12 mouse cellular contexts compared by ENCODE assay signal in genomic region chr6:52176391-52176790, GRCm38 (mm10). TPM values are rescaled to one million over a fixed set of nuclear protein-coding genes. Genes with fewer than 3 reads are reported as not detected.
DNase-seq lines count a peak whose midpoint lies in the region; ATAC-seq and TF ChIP-seq lines count a peak whose summit lies in the region.
"Had no signal": no experiment of that assay in that cellular context is flagged by ENCODE, and none has a peak within 500 bp of the region (broad histone marks: within the 10 kb centered on the region; RNA-seq: fewer than 3 reads in every experiment).

No protein-coding gene starts in this region.

- no peak overlapping the region for H3K9ac ChIP-seq in heart, embryonic 15.5 days
- H3K9ac ChIP-seq in hindbrain, embryonic 11.5 days (ENCODE audit: low read depth, low read length), result peak overlapping the region; percentile 97
- H3K9ac ChIP-seq in kidney, embryonic 15.5 days, result peak overlapping the region; percentile 78
- H3K9ac ChIP-seq in neural tube, embryonic 12.5 days, result peak overlapping the region; percentile 93
- no peak overlapping the region for H3K9ac ChIP-seq in forebrain, embryonic 13.5 days
- no peak overlapping the region for H3K9ac ChIP-seq in forebrain, postnatal 0 days
- H3K9ac ChIP-seq: midbrain, embryonic 12.5 days had no signal

- H3K27ac ChIP-seq in heart, embryonic 15.5 days, result peak overlapping the region; percentile 68
- peak overlapping the region; percentile 99 for H3K27ac ChIP-seq in hindbrain, embryonic 11.5 days (ENCODE audit: low read depth, low read length)
- H3K27ac ChIP-seq in kidney, embryonic 15.5 days, result peak overlapping the region; percentile 98
- H3K27ac ChIP-seq in neural tube, embryonic 12.5 days, result peak overlapping the region; percentile 100
- no peak overlapping the region for H3K27ac ChIP-seq in forebrain, embryonic 13.5 days
- H3K27ac ChIP-seq in forebrain, postnatal 0 days (ENCODE audit: low read depth, low read length), result no peak overlapping the region
- H3K27ac ChIP-seq: midbrain, embryonic 12.5 days had no signal

- no peak for ATAC-seq in heart, embryonic 15.5 days (replicated peaks; ENCODE audit: insufficient number of reproducible peaks, insufficient read depth, low FRiP score, low read depth)
- no peak; the same call in 1 of the 2 replicates for ATAC-seq in hindbrain, embryonic 11.5 days (ENCODE audit: low FRiP score)
- no peak for ATAC-seq in kidney, embryonic 15.5 days (replicated peaks; ENCODE audit: low FRiP score)
- no peak for ATAC-seq in neural tube, embryonic 12.5 days (ENCODE audit: low FRiP score, low read depth)
- no peak for ATAC-seq in forebrain, embryonic 13.5 days
- ATAC-seq in forebrain, postnatal 0 days, result no peak

- peaks cover 11% of the 10 kb centered on the region for H3K4me1 ChIP-seq in heart, embryonic 15.5 days (replicated peaks)
- H3K4me1 ChIP-seq in hindbrain, embryonic 11.5 days (replicated peaks; ENCODE audit: control insufficient read depth, insufficient read depth, low read length), result 0 out of 2 replicates have a peak, but pooled peaks cover 3% of the 10 kb centered on the region
- peaks cover 87% of the 10 kb centered on the region for H3K4me1 ChIP-seq in kidney, embryonic 15.5 days
- peaks cover 83% of the 10 kb centered on the region for H3K4me1 ChIP-seq in neural tube, embryonic 12.5 days
- peaks cover 7% of the 10 kb centered on the region; the same call in 1 of the 2 replicates for H3K4me1 ChIP-seq in forebrain, embryonic 13.5 days
- H3K4me1 ChIP-seq in forebrain, postnatal 0 days (ENCODE audit: insufficient read depth), result no peaks in the 10 kb centered on the region

- peaks cover 99% of the 10 kb centered on the region for H3K27me3 ChIP-seq in heart, embryonic 15.5 days
- H3K27me3 ChIP-seq in hindbrain, embryonic 11.5 days (ENCODE audit: control insufficient read depth, insufficient read depth, low read length), result peaks cover 65% of the 10 kb centered on the region
- no peaks in the 10 kb centered on the region for H3K27me3 ChIP-seq in kidney, embryonic 15.5 days
- no peaks in the 10 kb centered on the region for H3K27me3 ChIP-seq in neural tube, embryonic 12.5 days (replicated peaks)
- peaks cover 99% of the 10 kb centered on the region for H3K27me3 ChIP-seq in forebrain, embryonic 13.5 days
- H3K27me3 ChIP-seq in forebrain, postnatal 0 days (ENCODE audit: insufficient read depth, low read length), result peaks cover 95% of the 10 kb centered on the region

- 2% methylated on average over 6 of the region's 6 CpGs for WGBS in heart, embryonic 15.5 days
- WGBS in hindbrain, embryonic 11.5 days, result under 1% methylated on average over 6 of the region's 6 CpGs
- WGBS in kidney, embryonic 15.5 days, result 2% methylated on average over 6 of the region's 6 CpGs
- under 1% methylated on average over 6 of the region's 6 CpGs for WGBS in neural tube, embryonic 12.5 days
- WGBS in forebrain, embryonic 13.5 days, result 1% methylated on average over 6 of the region's 6 CpGs
- 2% methylated on average over 6 of the region's 6 CpGs for WGBS in forebrain, postnatal 0 days

- H3K4me3 ChIP-seq in heart, embryonic 15.5 days, result peak overlapping the region; percentile 51
- peak overlapping the region; percentile 76 for H3K4me3 ChIP-seq in hindbrain, embryonic 11.5 days (ENCODE audit: low read depth, low read length)
- peak overlapping the region; percentile 62 for H3K4me3 ChIP-seq in kidney, embryonic 15.5 days (replicated peaks)
- H3K4me3 ChIP-seq in neural tube, embryonic 12.5 days, result peak overlapping the region; percentile 78
- no peak overlapping the region for H3K4me3 ChIP-seq in forebrain, embryonic 13.5 days
- H3K4me3 ChIP-seq in forebrain, postnatal 0 days (ENCODE audit: low read depth, low read length), result no peak overlapping the region

- H3K9me3 ChIP-seq in heart, embryonic 15.5 days (replicated peaks), result no peaks in the 10 kb centered on the region
- H3K9me3 ChIP-seq in hindbrain, embryonic 11.5 days (ENCODE audit: control insufficient read depth, low read length), result no peaks in the 10 kb centered on the region
- no peaks in the 10 kb centered on the region for H3K9me3 ChIP-seq in kidney, embryonic 15.5 days (replicated peaks)
- H3K9me3 ChIP-seq in neural tube, embryonic 12.5 days, result no peaks in the 10 kb centered on the region
- H3K9me3 ChIP-seq in forebrain, embryonic 13.5 days (replicated peaks), result no peaks in the 10 kb centered on the region
- H3K9me3 ChIP-seq in forebrain, postnatal 0 days (ENCODE audit: low read length), result no peaks in the 10 kb centered on the region
- H3K9me3 ChIP-seq: midbrain, embryonic 12.5 days had no signal

- TF ChIP-seq CTCF in forebrain, postnatal 0 days (IDR thresholded peaks at IDR 0.05; ENCODE audit: low read depth), result no peak

- peak overlapping the region; percentile 37 for H3K4me2 ChIP-seq in heart, embryonic 15.5 days
- H3K4me2 ChIP-seq in hindbrain, embryonic 11.5 days (replicated peaks; ENCODE audit: low read depth, low read length), result peak overlapping the region; percentile 55
- H3K4me2 ChIP-seq in kidney, embryonic 15.5 days, result peak overlapping the region; percentile 67
- peak overlapping the region; percentile 99 for H3K4me2 ChIP-seq in neural tube, embryonic 12.5 days (replicated peaks)
- H3K4me2 ChIP-seq in forebrain, embryonic 13.5 days, result no peak overlapping the region
- H3K4me2 ChIP-seq in forebrain, postnatal 0 days (ENCODE audit: low read depth), result no peak overlapping the region
- H3K4me2 ChIP-seq: midbrain, embryonic 12.5 days had no signal

- no peak for DNase-seq in heart, adult 9 months (ENCODE audit: low spot score in 2 of 2)
- peak; percentile 73 for DNase-seq in hindbrain, embryonic 11.5 days (ENCODE audit: low spot score)
- no peak for DNase-seq in urinary bladder, postnatal 10 days (ENCODE audit: low spot score)
- DNase-seq in forebrain, postnatal 0 days, result no peak
- DNase-seq: right cerebral cortex, postnatal 14 days had no signal

- no peaks in the 10 kb centered on the region for H3K36me3 ChIP-seq in heart, embryonic 15.5 days
- H3K36me3 ChIP-seq in hindbrain, embryonic 11.5 days (ENCODE audit: control insufficient read depth, insufficient read depth, low read length), result no peaks in the 10 kb centered on the region
- H3K36me3 ChIP-seq in kidney, embryonic 15.5 days, result no peaks in the 10 kb centered on the region
- peaks cover 13% of the 10 kb centered on the region; the same call in 1 of the 2 replicates for H3K36me3 ChIP-seq in neural tube, embryonic 12.5 days
- H3K36me3 ChIP-seq in forebrain, embryonic 13.5 days (ENCODE audit: poor library complexity, severe bottlenecking), result no peaks in the 10 kb centered on the region
- no peaks in the 10 kb centered on the region for H3K36me3 ChIP-seq in forebrain, postnatal 0 days (ENCODE audit: insufficient read depth)
- H3K36me3 ChIP-seq: midbrain, embryonic 12.5 days had no signal

RNA-seq across cellular contexts. Expression of gene 5730596B20Rik, which starts 0.9 kb away (rescaled TPM):
- 0.33 and 0.68 TPM in 2 replicates for polyA plus RNA-seq in heart, embryonic 15.5 days (2015; fragmentation: Nextera tagmentation; extraction: Ambion mirVana)
- polyA plus RNA-seq in hindbrain, embryonic 11.5 days (2014; fragmentation: Nextera tagmentation; extraction: Ambion mirVana), result 4.9 and 5.4 TPM in 2 replicates
- 2.1 and 2.4 TPM in 2 replicates for polyA plus RNA-seq in kidney, embryonic 15.5 days (2015; fragmentation: Nextera tagmentation; extraction: Ambion mirVana)
- polyA plus RNA-seq in neural tube, embryonic 12.5 days (2016; fragmentation: Nextera tagmentation; extraction: Ambion mirVana), result 6.4 and 7.0 TPM in 2 replicates
- polyA plus RNA-seq in forebrain, embryonic 13.5 days (2015; fragmentation: Nextera tagmentation; extraction: Ambion mirVana), result not detected in 2 replicates
- not detected in 2 replicates for total RNA-seq in forebrain, postnatal 0 days (2014; rRNA removed)
- not detected in 2 replicates for polyA plus RNA-seq in forebrain, postnatal 0 days (2015; fragmentation: Nextera tagmentation; extraction: Ambion mirVana)
- total RNA-seq: common myeloid progenitor, adult 5-6 weeks; layer of hippocampus, postnatal 25 days had no signal
- polyA plus RNA-seq: midbrain, embryonic 12.5 days had no signal

RNA-seq across cellular contexts. Expression of gene Hoxa2, which starts 11.8 kb away (rescaled TPM):
- 1.2 and 3.1 TPM in 2 replicates for polyA plus RNA-seq in heart, embryonic 15.5 days (2015; fragmentation: Nextera tagmentation; extraction: Ambion mirVana)
- 63.7 and 68.1 TPM in 2 replicates for polyA plus RNA-seq in hindbrain, embryonic 11.5 days (2014; fragmentation: Nextera tagmentation; extraction: Ambion mirVana)
- 2.2 and 3.6 TPM in 2 replicates for polyA plus RNA-seq in kidney, embryonic 15.5 days (2015; fragmentation: Nextera tagmentation; extraction: Ambion mirVana)
- polyA plus RNA-seq in neural tube, embryonic 12.5 days (2016; fragmentation: Nextera tagmentation; extraction: Ambion mirVana), result 25.6 and 34.2 TPM in 2 replicates
- polyA plus RNA-seq in forebrain, embryonic 13.5 days (2015; fragmentation: Nextera tagmentation; extraction: Ambion mirVana), result not detected in 2 replicates
- total RNA-seq in forebrain, postnatal 0 days (2014; rRNA removed), result not detected in 2 replicates
- not detected in 2 replicates for polyA plus RNA-seq in forebrain, postnatal 0 days (2015; fragmentation: Nextera tagmentation; extraction: Ambion mirVana)
- total RNA-seq: common myeloid progenitor, adult 5-6 weeks; layer of hippocampus, postnatal 25 days had no signal

RNA-seq across cellular contexts. Expression of gene Hoxa4, which starts 15.2 kb away (rescaled TPM):
- polyA plus RNA-seq in heart, embryonic 15.5 days (2015; fragmentation: Nextera tagmentation; extraction: Ambion mirVana), result 0.43 and 0.77 TPM in 2 replicates
- polyA plus RNA-seq in hindbrain, embryonic 11.5 days (2014; fragmentation: Nextera tagmentation; extraction: Ambion mirVana), result 11.9 and 12.8 TPM in 2 replicates
- polyA plus RNA-seq in kidney, embryonic 15.5 days (2015; fragmentation: Nextera tagmentation; extraction: Ambion mirVana), result 1.5 and 1.8 TPM in 2 replicates
- 7.1 and 9.7 TPM in 2 replicates for polyA plus RNA-seq in neural tube, embryonic 12.5 days (2016; fragmentation: Nextera tagmentation; extraction: Ambion mirVana)
- polyA plus RNA-seq in forebrain, embryonic 13.5 days (2015; fragmentation: Nextera tagmentation; extraction: Ambion mirVana), result not detected in 2 replicates
- not detected in 2 replicates for total RNA-seq in forebrain, postnatal 0 days (2014; rRNA removed)
- not detected in 2 replicates for polyA plus RNA-seq in forebrain, postnatal 0 days (2015; fragmentation: Nextera tagmentation; extraction: Ambion mirVana)
- total RNA-seq: layer of hippocampus, postnatal 25 days had no signal
- polyA plus RNA-seq: midbrain, embryonic 12.5 days had no signal

RNA-seq across cellular contexts. Expression of gene Hoxa1, which starts 18.3 kb away (rescaled TPM):
- 0.59 and 1.1 TPM in 2 replicates for polyA plus RNA-seq in heart, embryonic 15.5 days (2015; fragmentation: Nextera tagmentation; extraction: Ambion mirVana)
- polyA plus RNA-seq in hindbrain, embryonic 11.5 days (2014; fragmentation: Nextera tagmentation; extraction: Ambion mirVana), result 4.0 and 4.1 TPM in 2 replicates
- 0.64 and 0.81 TPM in 2 replicates for polyA plus RNA-seq in kidney, embryonic 15.5 days (2015; fragmentation: Nextera tagmentation; extraction: Ambion mirVana)
- 4.7 and 5.0 TPM in 2 replicates for polyA plus RNA-seq in neural tube, embryonic 12.5 days (2016; fragmentation: Nextera tagmentation; extraction: Ambion mirVana)
- not detected in 2 replicates for polyA plus RNA-seq in forebrain, embryonic 13.5 days (2015; fragmentation: Nextera tagmentation; extraction: Ambion mirVana)
- total RNA-seq in forebrain, postnatal 0 days (2014; rRNA removed), result 0.10 TPM in 1 of 2 replicates, not detected in the other
- not detected in 2 replicates for polyA plus RNA-seq in forebrain, postnatal 0 days (2015; fragmentation: Nextera tagmentation; extraction: Ambion mirVana)
- total RNA-seq: common myeloid progenitor, adult 5-6 weeks; layer of hippocampus, postnatal 25 days had no signal

RNA-seq across cellular contexts. Expression of gene Hoxa5, which starts 28.0 kb away (rescaled TPM):
- polyA plus RNA-seq in heart, embryonic 15.5 days (2015; fragmentation: Nextera tagmentation; extraction: Ambion mirVana), result 2.3 and 6.3 TPM in 2 replicates
- 23.8 and 39.3 TPM in 2 replicates for polyA plus RNA-seq in hindbrain, embryonic 11.5 days (2014; fragmentation: Nextera tagmentation; extraction: Ambion mirVana)
- 11.0 and 11.5 TPM in 2 replicates for polyA plus RNA-seq in kidney, embryonic 15.5 days (2015; fragmentation: Nextera tagmentation; extraction: Ambion mirVana)
- 72.6 and 76.1 TPM in 2 replicates for polyA plus RNA-seq in neural tube, embryonic 12.5 days (2016; fragmentation: Nextera tagmentation; extraction: Ambion mirVana)
- not detected in 2 replicates for polyA plus RNA-seq in forebrain, embryonic 13.5 days (2015; fragmentation: Nextera tagmentation; extraction: Ambion mirVana)
- not detected in 2 replicates for total RNA-seq in forebrain, postnatal 0 days (2014; rRNA removed)
- polyA plus RNA-seq in forebrain, postnatal 0 days (2015; fragmentation: Nextera tagmentation; extraction: Ambion mirVana), result not detected in 2 replicates
- total RNA-seq: layer of hippocampus, postnatal 25 days had no signal
- polyA plus RNA-seq: midbrain, embryonic 12.5 days had no signal

Comparison
In these comparisons a context has a peak if more than half of its experiments do, and no peak if none do; other contexts are left out.
1. H3K27ac ChIP-seq: peak in heart, embryonic 15.5 days (single experiment), hindbrain, embryonic 11.5 days (single experiment), kidney, embryonic 15.5 days (single experiment) and neural tube, embryonic 12.5 days (single experiment); none in forebrain, embryonic 13.5 days (single experiment) and forebrain, postnatal 0 days (single experiment).
2. H3K4me2 ChIP-seq: peak in heart, embryonic 15.5 days (single experiment), hindbrain, embryonic 11.5 days (single experiment), kidney, embryonic 15.5 days (single experiment) and neural tube, embryonic 12.5 days (single experiment); none in forebrain, embryonic 13.5 days (single experiment) and forebrain, postnatal 0 days (single experiment).
3. H3K4me3 ChIP-seq: peak in heart, embryonic 15.5 days (single experiment), hindbrain, embryonic 11.5 days (single experiment), kidney, embryonic 15.5 days (single experiment) and neural tube, embryonic 12.5 days (single experiment); none in forebrain, embryonic 13.5 days (single experiment) and forebrain, postnatal 0 days (single experiment).
4. H3K9ac ChIP-seq: peak in hindbrain, embryonic 11.5 days (single experiment), kidney, embryonic 15.5 days (single experiment) and neural tube, embryonic 12.5 days (single experiment); none in heart, embryonic 15.5 days (single experiment), forebrain, embryonic 13.5 days (single experiment) and forebrain, postnatal 0 days (single experiment).